Mouse (Mus musculus) CH12.LX (cell line): ENCODE measurements at regions not wholly inside any gene's neighbourhood (a gene's known extent, or its start where the extent isn't known, plus 50 kb on each side); places are given as distances from the start of the nearest gene placed in this dataset.

Source experiments
- DNase-seq: peaks from one replicate; pipeline ENCODE4 v3.0.0-alpha.2; 2013; ENCODE audit errors: extremely low read depth
- H3K27ac ChIP-seq: 2 replicates; pipeline ENCODE4 v1.5.1; 2012; ENCODE audit warnings: low read depth, mild to moderate bottlenecking, control low read depth, moderate library complexity; ENCODE audit not compliant: insufficient read depth
- H3K27me3 ChIP-seq: replicated peaks from 2 replicates; pipeline ENCODE3; 2012; ENCODE audit warnings: inconsistent platforms
- H3K36me3 ChIP-seq, 2 experiments: replicated peaks in 1 of 2; 2 replicates each; pipeline versions ENCODE3 to v1.6.1; 2012; ENCODE audit warnings: inconsistent platforms in 1 of 2, low read length in 1 of 2, mild to moderate bottlenecking in 1 of 2, mixed read lengths in 1 of 2, moderate library complexity in 1 of 2; ENCODE audit not compliant: control insufficient read depth in 1 of 2, insufficient read depth in 1 of 2
- H3K4me1 ChIP-seq, 2 experiments: 2 replicates each; pipeline ENCODE4 v1.6.1; 2012; ENCODE audit warnings: inconsistent platforms in 1 of 2, moderate library complexity in 1 of 2; ENCODE audit not compliant: insufficient read depth in 2 of 2, control insufficient read depth in 1 of 2
- H3K4me2 ChIP-seq: 2 replicates; pipeline ENCODE4 v1.6.1; 2012; ENCODE audit warnings: low read depth, mild to moderate bottlenecking, control low read depth; ENCODE audit not compliant: poor library complexity, insufficient read depth, severe bottlenecking
- H3K4me3 ChIP-seq, 3 experiments: fragments of 150-350 bp in 1 of 3; sonication (generic) in 1 of 3; replicated peaks in 1 of 3; 2 replicates each; pipeline versions ENCODE3 to v1.5.1; 2011 to 2012; ENCODE audit warnings: low read depth in 2 of 3, low read length in 2 of 3, mild to moderate bottlenecking in 2 of 3, moderate library complexity in 2 of 3, control low read depth in 1 of 3, improper control_type of control experiment in 1 of 3, inconsistent platforms in 1 of 3, mixed read lengths in 1 of 3; ENCODE audit not compliant: poor library complexity in 1 of 3
- H3K79me2 ChIP-seq: replicated peaks from 2 replicates; pipeline ENCODE4 v1.6.1; 2012; ENCODE audit warnings: mild to moderate bottlenecking, moderate library complexity; ENCODE audit not compliant: control insufficient read depth, poor library complexity, insufficient read depth, severe bottlenecking; ENCODE audit errors: extremely low read depth
- H3K9ac ChIP-seq: 2 replicates; pipeline ENCODE4 v1.6.1; 2012; ENCODE audit warnings: low read depth, mild to moderate bottlenecking, control low read depth, moderate library complexity; ENCODE audit not compliant: insufficient read depth
- H3K9me3 ChIP-seq: replicated peaks from 2 replicates; pipeline ENCODE3; 2012; ENCODE audit warnings: low read length, inconsistent platforms, mixed read lengths
- E2F4 ChIP-seq: IDR thresholded peaks from 2 replicates; pipeline ENCODE4 v1.6.1; 2011; ENCODE audit warnings: low read depth, low read length, improper control_type of control experiment; ENCODE audit not compliant: insufficient replicate concordance
- ELF1 ChIP-seq: IDR thresholded peaks from 2 replicates; pipeline ENCODE4 v1.6.1; 2014; ENCODE audit warnings: low read depth, mild to moderate bottlenecking, inconsistent platforms, low read length, improper control_type of control experiment
- EP300 ChIP-seq: IDR thresholded peaks from 2 replicates; pipeline ENCODE4 v1.6.1; 2011; ENCODE audit warnings: low read length, improper control_type of control experiment
- ETS1 ChIP-seq: conservative IDR thresholded peaks from 2 replicates; pipeline ENCODE4 v1.6.1; 2012; ENCODE audit warnings: low read depth, mild to moderate bottlenecking, inconsistent platforms, low read length, improper control_type of control experiment, moderate library complexity
- IRF4 ChIP-seq: IDR thresholded peaks from 2 replicates; pipeline ENCODE4 v1.6.1; 2014; ENCODE audit warnings: low read depth, mild to moderate bottlenecking, inconsistent platforms, low read length, improper control_type of control experiment
- JUN ChIP-seq: IDR thresholded peaks from 2 replicates; pipeline ENCODE4 v1.6.1; 2011; ENCODE audit warnings: low read depth, mild to moderate bottlenecking, low read length, improper control_type of control experiment, moderate library complexity; ENCODE audit not compliant: insufficient read depth
- JUND ChIP-seq: conservative IDR thresholded peaks from 2 replicates; pipeline ENCODE4 v1.6.1; 2011; ENCODE audit warnings: low read depth, low read length, improper control_type of control experiment
- KAT2A ChIP-seq: IDR thresholded peaks from 2 replicates; pipeline ENCODE4 v1.6.1; 2012; ENCODE audit warnings: low read length, improper control_type of control experiment, inconsistent platforms; ENCODE audit not compliant: insufficient replicate concordance
- MAFK ChIP-seq: IDR thresholded peaks from 2 replicates; pipeline ENCODE4 v1.6.1; 2011; ENCODE audit warnings: low read length, improper control_type of control experiment; ENCODE audit not compliant: insufficient replicate concordance
- MAX ChIP-seq: IDR thresholded peaks from 2 replicates; pipeline ENCODE4 v1.6.1; 2011; ENCODE audit warnings: low read length, improper control_type of control experiment
- MXI1 ChIP-seq: IDR thresholded peaks from 2 replicates; pipeline ENCODE4 v1.6.1; 2011; ENCODE audit warnings: mild to moderate bottlenecking, low read depth, low read length, improper control_type of control experiment
- PAX5 ChIP-seq: IDR thresholded peaks from 2 replicates; pipeline ENCODE4 v1.6.1; 2012; ENCODE audit warnings: low read length, inconsistent platforms, mixed read lengths
- POLR2A ChIP-seq: IDR thresholded peaks from 2 replicates; pipeline ENCODE4 v1.6.1; 2011; ENCODE audit warnings: low read depth, mild to moderate bottlenecking, improper control_type of control experiment, low read length
- POLR2AphosphoS2 ChIP-seq: IDR thresholded peaks from 2 replicates; pipeline ENCODE4 v1.6.1; 2011; ENCODE audit warnings: low read depth, low read length, improper control_type of control experiment
- RCOR1 ChIP-seq: conservative IDR thresholded peaks from 2 replicates; pipeline ENCODE4 v1.6.1; 2012; ENCODE audit warnings: low read depth, mild to moderate bottlenecking, inconsistent platforms, low read length, improper control_type of control experiment
- SMC3 ChIP-seq: IDR thresholded peaks from 2 replicates; pipeline ENCODE4 v1.6.1; 2011; ENCODE audit warnings: low read depth, low read length, improper control_type of control experiment
- USF1 ChIP-seq: IDR thresholded peaks from 2 replicates; pipeline ENCODE4 v1.6.1; 2014; ENCODE audit warnings: low read depth, mild to moderate bottlenecking, inconsistent platforms, low read length, improper control_type of control experiment
- USF2 ChIP-seq: conservative IDR thresholded peaks from 2 replicates; pipeline ENCODE4 v1.6.1; 2011; ENCODE audit warnings: low read depth, low read length, improper control_type of control experiment
- ZKSCAN1 ChIP-seq: IDR thresholded peaks from 2 replicates; pipeline ENCODE4 v1.6.1; 2012; ENCODE audit warnings: low read depth, inconsistent platforms, low read length, improper control_type of control experiment, borderline replicate concordance
- ZMIZ1 ChIP-seq: IDR thresholded peaks from 2 replicates; pipeline ENCODE4 v1.6.1; 2012; ENCODE audit warnings: low read depth, mild to moderate bottlenecking, inconsistent platforms, low read length, improper control_type of control experiment
- dilution Hi-C: fragments of 300-500 bp; cut with MboI; formaldehyde crosslinking; loops from 2 replicates; pipeline ENCODE4 v1.14.3; 2020; ENCODE audit warnings: low sequenced_read_pairs; ENCODE audit not compliant: extremely low pct_unique_long_range_greater_than_20kb, extremely low pct_ligation_motif_present
- in situ Hi-C: fragments of 300-500 bp; cut with MboI; formaldehyde crosslinking; loops from 3 replicates; pipeline ENCODE4 v1.14.3; 2019; ENCODE audit warnings: low sequenced_read_pairs, low pct_ligation_motif_present, low pct_unique_long_range_greater_than_20kb, mixed read lengths

GRCm38 (mm10) chr14:99537286-99537685 lies 238.8 kb downstream of the Klf5 start:
- dilution Hi-C loops, result no loop called here

GRCm38 (mm10) chr14:99541716-99542115 lies 243.2 kb downstream of the Klf5 start:
- H3K9ac ChIP-seq, result no peak overlapping the region
- no peak for DNase-seq
- no peaks in the 10 kb centered on the region for H3K9me3 ChIP-seq
- in situ Hi-C loops (no loop called here), dilution Hi-C loops (no loop called here)
- no peaks in the 10 kb centered on the region for H3K79me2 ChIP-seq
- H3K27me3 ChIP-seq, result no peaks in the 10 kb centered on the region
- no peak overlapping the region for H3K4me3 ChIP-seq
- H3K27ac ChIP-seq, result no peak overlapping the region
- H3K4me2 ChIP-seq, result no peak overlapping the region
- no peaks in the 10 kb centered on the region for H3K4me1 ChIP-seq
- no peak for TF ChIP-seq POLR2A
- TF ChIP-seq ETS1, result no peak
- TF ChIP-seq EP300, result no peak
- no peak for TF ChIP-seq POLR2AphosphoS2
- no peak for TF ChIP-seq RCOR1
- TF ChIP-seq E2F4, result no peak
- H3K36me3 ChIP-seq, result no peaks in the 10 kb centered on the region

More at GRCm38 (mm10) chr14:99537286-99537685, 238.8 kb downstream of the Klf5 start:
- H3K27ac ChIP-seq, result no peak overlapping the region
- H3K4me1 ChIP-seq, result peaks cover 0 to 12% of the 10 kb centered on the region in 2 experiments; a peak in 2 of 4 replicates
- in situ Hi-C loops, result no loop called here
- no peak overlapping the region for H3K4me3 ChIP-seq
- no peak overlapping the region for H3K9ac ChIP-seq
- H3K36me3 ChIP-seq, result no peaks in the 10 kb centered on the region
- TF ChIP-seq ZMIZ1 (no peak), IRF4 (no peak), JUND (no peak), USF1 (no peak), JUN (no peak), PAX5 (no peak), ELF1 (no peak), MXI1 (no peak), KAT2A (no peak), ZKSCAN1 (no peak), USF2 (no peak), SMC3 (no peak), MAFK (no peak), MAX (no peak)
- TF ChIP-seq, all 38 proteins: peak for 0
- Histone ChIP-seq H3K9me3 (no peaks in the 10 kb centered on the region), H3K27me3 (no peaks in the 10 kb centered on the region), H3K79me2 (no peaks in the 10 kb centered on the region), H3K4me2 (no peak overlapping the region)
- no peak for DNase-seq
